Mouse (Mus musculus): ENCODE measurements around the gene Cma1. TPM values are rescaled to one million over a fixed set of nuclear protein-coding genes. Genes with fewer than 3 reads are reported as not detected.

Cma1 gene
- polyA plus RNA-seq, 1 experiment from 2014 or later = 10.4 TPM

DNA sequence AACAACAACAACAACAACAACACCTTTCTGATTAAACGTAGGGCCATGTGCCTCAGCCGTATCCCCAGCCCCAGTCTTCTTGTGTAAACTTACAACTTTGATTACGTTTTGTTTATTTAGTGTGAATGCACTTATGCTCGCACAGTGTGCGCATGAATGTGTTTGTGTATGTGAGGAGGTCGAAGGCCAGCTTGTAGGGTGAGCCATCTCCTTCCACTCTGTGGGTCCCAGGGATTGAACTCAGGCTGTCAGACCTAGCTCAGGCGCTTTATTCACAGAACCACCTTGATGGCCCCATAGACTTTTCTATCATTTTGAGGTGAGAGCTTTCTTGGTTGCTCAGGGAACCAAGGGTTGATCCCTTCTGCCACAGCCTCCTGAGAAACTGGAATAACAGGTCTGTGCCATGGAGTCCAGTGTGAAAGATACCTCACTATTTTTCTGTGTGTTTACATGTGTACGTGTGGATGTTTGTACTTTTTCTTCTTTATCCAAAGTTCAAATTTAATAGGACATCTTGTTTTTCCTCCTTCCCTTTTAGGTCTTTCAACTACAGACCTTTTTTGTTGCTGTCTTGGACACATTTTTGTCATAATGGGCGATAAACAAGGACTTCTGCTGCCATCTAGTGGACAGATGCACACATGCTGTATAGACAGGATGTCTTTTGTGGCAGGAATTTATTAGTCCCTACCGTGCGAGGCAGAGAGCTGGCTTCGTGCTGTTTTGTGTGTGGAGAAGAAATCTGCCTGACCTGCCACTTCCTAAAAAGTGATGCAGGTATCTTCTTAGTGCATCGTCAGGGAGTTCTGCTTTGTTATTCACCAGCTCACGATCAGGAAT, 26.0 kb downstream of the Cma1 start:
- H3K4me1 ChIP-seq (ENCODE audit: insufficient read depth, low read depth, low read length) = no peaks in the 10 kb centered on the region
- whole genome bisulfite sequencing = 17% methylated on average over 14 of the region's 14 CpGs
- no peaks in the 10 kb centered on the region for H3K27me3 ChIP-seq (replicated peaks; ENCODE audit: insufficient read depth, low read length)
- H3K9ac ChIP-seq (replicated peaks; ENCODE audit: low read depth) = no peak overlapping the region
- no peak for TF ChIP-seq EP300 (IDR thresholded peaks at IDR 0.05)
- TF ChIP-seq CTCF (IDR thresholded peaks at IDR 0.05) = peak; percentile 98
- ATAC-seq = peak; percentile 87
- H3K4me3 ChIP-seq (ENCODE audit: low read depth, low read length) = no peak overlapping the region
- H3K4me2 ChIP-seq (replicated peaks; ENCODE audit: low read depth, low read length) = no peak overlapping the region
- H3K9me3 ChIP-seq (ENCODE audit: low read length) = no peaks in the 10 kb centered on the region
- H3K36me3 ChIP-seq (ENCODE audit: insufficient read depth, low read length) = no peaks in the 10 kb centered on the region
- H3K27ac ChIP-seq (ENCODE audit: low read length) = no peak overlapping the region
- peak; percentile 96 for DNase-seq (ENCODE audit: low spot score)

GRCm38 (mm10) chr14:55913406-55913805, 31.1 kb downstream of the Cma1 start:
- ATAC-seq (no peak), DNase-seq (ENCODE audit: low spot score) (no peak)
- H3K4me3 ChIP-seq (ENCODE audit: low read depth, low read length) = no peak overlapping the region
- H3K27ac ChIP-seq (ENCODE audit: low read length) = no peak overlapping the region
- TF ChIP-seq CTCF (IDR thresholded peaks at IDR 0.05) = no peak
- no peak for TF ChIP-seq EP300 (IDR thresholded peaks at IDR 0.05)
- WGBS = 41% methylated on average over 4 of the region's 4 CpGs
- no peaks in the 10 kb centered on the region for H3K27me3 ChIP-seq (replicated peaks; ENCODE audit: insufficient read depth, low read length)
- H3K9me3 ChIP-seq (ENCODE audit: low read length) = no peaks in the 10 kb centered on the region
- no peak overlapping the region for H3K9ac ChIP-seq (replicated peaks; ENCODE audit: low read depth)
- H3K4me2 ChIP-seq (replicated peaks; ENCODE audit: low read depth, low read length) = no peak overlapping the region
- no peaks in the 10 kb centered on the region for H3K4me1 ChIP-seq (ENCODE audit: insufficient read depth, low read depth, low read length)
- H3K36me3 ChIP-seq (ENCODE audit: insufficient read depth, low read length) = no peaks in the 10 kb centered on the region

DNA sequence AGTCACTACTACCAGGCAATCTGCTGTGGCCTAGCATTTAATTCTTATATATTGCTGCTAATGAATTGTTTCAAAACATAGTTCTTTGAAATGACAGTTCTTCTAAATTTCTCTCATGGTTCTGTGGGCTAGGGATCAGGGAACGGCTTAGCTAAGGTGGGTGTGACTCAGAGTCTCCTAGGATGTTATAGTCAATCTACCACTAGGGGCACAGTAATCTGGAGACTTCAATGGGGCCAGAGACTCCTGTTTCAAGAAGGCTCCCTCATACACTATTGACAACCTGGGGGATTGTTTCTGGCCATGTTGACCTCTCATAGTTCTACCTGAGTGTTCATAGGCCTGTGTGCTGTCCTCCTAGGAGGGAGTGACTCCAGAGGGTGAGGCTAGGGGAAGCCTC, 39.0 kb downstream of the Cma1 start:
- 0 out of 2 replicates have a peak, but pooled peaks have one; percentile 38 for ATAC-seq
- 6% methylated on average over 1 of the region's 1 CpGs for WGBS
- no peaks in the 10 kb centered on the region for H3K4me1 ChIP-seq (ENCODE audit: insufficient read depth, low read depth, low read length)
- no peak overlapping the region for H3K4me2 ChIP-seq (replicated peaks; ENCODE audit: low read depth, low read length)
- no peaks in the 10 kb centered on the region for H3K27me3 ChIP-seq (replicated peaks; ENCODE audit: insufficient read depth, low read length)
- no peak overlapping the region for H3K4me3 ChIP-seq (ENCODE audit: low read depth, low read length)
- no peak overlapping the region for H3K9ac ChIP-seq (replicated peaks; ENCODE audit: low read depth)
- H3K9me3 ChIP-seq (ENCODE audit: low read length) = no peaks in the 10 kb centered on the region
- TF ChIP-seq EP300 (IDR thresholded peaks at IDR 0.05) = no peak
- peak; percentile 65 for TF ChIP-seq CTCF (IDR thresholded peaks at IDR 0.05)
- H3K27ac ChIP-seq (ENCODE audit: low read length) = no peak overlapping the region
- no peaks in the 10 kb centered on the region for H3K36me3 ChIP-seq (ENCODE audit: insufficient read depth, low read length)
- DNase-seq (ENCODE audit: low spot score) = peak; percentile 61

GRCm38 (mm10) chr14:55900414-55900755, 44.1 kb downstream of the Cma1 start:
- Histone ChIP-seq H3K27ac (ENCODE audit: low read length) (peak overlapping the region; percentile 44), H3K36me3 (ENCODE audit: insufficient read depth, low read length) (peaks cover 4% of the 10 kb centered on the region), H3K27me3 (replicated peaks; ENCODE audit: insufficient read depth, low read length) (no peaks in the 10 kb centered on the region), H3K9me3 (ENCODE audit: low read length) (no peaks in the 10 kb centered on the region), H3K9ac (replicated peaks; ENCODE audit: low read depth) (peak overlapping the region; percentile 58; the same call in 1 of the 2 replicates), H3K4me2 (replicated peaks; ENCODE audit: low read depth, low read length) (peak overlapping the region; percentile 88), H3K4me3 (ENCODE audit: low read depth, low read length) (peak overlapping the region; percentile 42), H3K4me1 (ENCODE audit: insufficient read depth, low read depth, low read length) (no peaks in the 10 kb centered on the region)
- DNase-seq (ENCODE audit: low spot score) = no peak
- 7% methylated on average over 12 of the region's 12 CpGs for WGBS
- TF ChIP-seq EP300 (IDR thresholded peaks at IDR 0.05) (no peak; the same call in 1 of the 2 replicates), CTCF (IDR thresholded peaks at IDR 0.05) (no peak)
- ATAC-seq = peak; percentile 16; the same call in 1 of the 2 replicates

- no peaks in the 10 kb centered on the region for H3K4me1 ChIP-seq (ENCODE audit: insufficient read depth, low read depth, low read length)
- WGBS = 1% methylated on average over 39 of the region's 39 CpGs
- peak; percentile 97 for ATAC-seq
These were observed 44.6 kb downstream of the Cma1 start, which contains the start of gene Sdr39u1 for GRCm38 (mm10) chr14:55899701-55900413. Gene Sdr39u1 (minus strand): TSS chr14:55900293.

DNA sequence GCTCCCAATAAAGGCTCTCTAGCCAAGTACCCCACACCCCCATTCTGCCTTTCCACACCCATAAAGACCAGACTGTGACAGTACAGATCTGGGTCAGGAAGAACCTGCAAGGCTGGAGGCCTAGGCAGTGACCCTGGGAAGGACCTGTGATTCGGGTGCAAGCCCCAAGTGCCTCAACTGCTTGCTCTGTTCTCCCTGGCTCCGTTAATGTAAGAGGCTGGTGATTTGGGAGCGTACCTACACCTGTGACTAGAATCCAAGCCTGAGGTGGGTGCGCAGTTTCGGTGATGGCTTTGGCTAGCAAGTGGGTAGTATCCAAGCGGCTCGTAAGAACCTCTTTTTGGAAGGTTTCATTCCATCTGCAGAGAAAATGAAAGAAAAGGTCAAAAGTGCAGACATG, 45.5 kb downstream of the Cma1 start:
- no peak for ATAC-seq
- H3K9ac ChIP-seq (replicated peaks; ENCODE audit: low read depth) = no peak overlapping the region
- DNase-seq (ENCODE audit: low spot score) = no peak
- H3K27ac ChIP-seq (ENCODE audit: low read length) = no peak overlapping the region
- no peak overlapping the region for H3K4me2 ChIP-seq (replicated peaks; ENCODE audit: low read depth, low read length)
- 90% methylated on average over 7 of the region's 7 CpGs for WGBS
- H3K4me1 ChIP-seq (ENCODE audit: insufficient read depth, low read depth, low read length) = no peaks in the 10 kb centered on the region
- no peaks in the 10 kb centered on the region for H3K9me3 ChIP-seq (ENCODE audit: low read length)
- TF ChIP-seq EP300 (IDR thresholded peaks at IDR 0.05) (no peak), CTCF (IDR thresholded peaks at IDR 0.05) (no peak)
- H3K27me3 ChIP-seq (replicated peaks; ENCODE audit: insufficient read depth, low read length) = no peaks in the 10 kb centered on the region
- H3K4me3 ChIP-seq (ENCODE audit: low read depth, low read length) = no peak overlapping the region
- H3K36me3 ChIP-seq (ENCODE audit: insufficient read depth, low read length) = peaks cover 18% of the 10 kb centered on the region

More at GRCm38 (mm10) chr14:55899701-55900413, 44.6 kb downstream of the Cma1 start, which contains the start of gene Sdr39u1:
- Histone ChIP-seq H3K9ac (replicated peaks; ENCODE audit: low read depth) (peak within 1 kb of the TSS; percentile 58), H3K9me3 (ENCODE audit: low read length) (no peaks in the 10 kb centered on the region), H3K36me3 (ENCODE audit: insufficient read depth, low read length) (peaks cover 9% of the 10 kb centered on the region), H3K27ac (ENCODE audit: low read length) (peak within 1 kb of the TSS; percentile 74), H3K27me3 (replicated peaks; ENCODE audit: insufficient read depth, low read length) (no peaks in the 10 kb centered on the region), H3K4me3 (ENCODE audit: low read depth, low read length) (peak within 1 kb of the TSS; percentile 42), H3K4me2 (replicated peaks; ENCODE audit: low read depth, low read length) (peak within 1 kb of the TSS; percentile 88)
- DNase-seq (ENCODE audit: low spot score) = peak; percentile 95
- 0 out of 2 replicates have a peak, but pooled peaks have one; percentile 12 for TF ChIP-seq CTCF (IDR thresholded peaks at IDR 0.05)
- TF ChIP-seq EP300 (IDR thresholded peaks at IDR 0.05) = peak; percentile 34; the same call in 1 of the 2 replicates
